In genomic region chr17:90583196-90583595, GRCm38 (mm10) we compare ENCODE assay signal across 20 mouse cellular contexts.
A peak's percentile ranks its signal among the peaks of the same experiment; 100 is the strongest.
DNase-seq lines count a peak whose midpoint lies in the region; ATAC-seq and TF ChIP-seq lines count a peak whose summit lies in the region.
"Had no signal": no experiment of that assay in that cellular context is flagged by ENCODE, and none has a peak within 500 bp of the region (broad histone marks: within the 10 kb centered on the region; RNA-seq: fewer than 3 reads in every experiment).

No protein-coding gene starts in this region.

- H3K27me3 ChIP-seq in forebrain, embryonic 15.5 days, result no peaks in the 10 kb centered on the region
- H3K27me3 ChIP-seq in forebrain, embryonic 12.5 days, result 0 out of 2 replicates have a peak, but pooled peaks cover 3% of the 10 kb centered on the region
- no peaks in the 10 kb centered on the region for H3K27me3 ChIP-seq in midbrain, embryonic 14.5 days (ENCODE audit: control insufficient read depth, insufficient read depth, low read length)
- H3K27me3 ChIP-seq in midbrain, postnatal 0 days (ENCODE audit: insufficient read depth, low read length), result no peaks in the 10 kb centered on the region
- no peaks in the 10 kb centered on the region for H3K27me3 ChIP-seq in forebrain, postnatal 0 days (ENCODE audit: insufficient read depth, low read length)
- H3K27me3 ChIP-seq: limb, embryonic 12.5 days; liver, embryonic 15.5 days; megakaryocyte, embryonic 14.5 days had no signal

- DNase-seq in midbrain, embryonic 14.5 days, result no peak
- no peak for DNase-seq in midbrain, postnatal 0 days (ENCODE audit: low spot score)
- peak; percentile 15 to 35 for DNase-seq in cerebellum, postnatal 10 days
- DNase-seq in forebrain, postnatal 0 days, result peak; percentile 38
- DNase-seq in adrenal gland, postnatal 36 days, result no peak
- DNase-seq: adrenal gland, adult 2 months; embryo, embryonic 11 days; heart, adult 11 months; kidney, adult 8-10 months; kidney, postnatal 36 days; layer of hippocampus, postnatal 36 days; lung, postnatal 10 days; thymus, adult 2 months had no signal

- ATAC-seq in forebrain, embryonic 15.5 days (replicated peaks), result no peak
- no peak for ATAC-seq in forebrain, embryonic 12.5 days (ENCODE audit: low FRiP score)
- no peak for ATAC-seq in midbrain, embryonic 14.5 days (ENCODE audit: low FRiP score, low TSS enrichment)
- no peak for ATAC-seq in midbrain, postnatal 0 days (ENCODE audit: low FRiP score)
- ATAC-seq in forebrain, postnatal 0 days, result no peak

- no peak overlapping the region for H3K9ac ChIP-seq in forebrain, embryonic 15.5 days (replicated peaks)
- no peak overlapping the region for H3K9ac ChIP-seq in forebrain, embryonic 12.5 days
- no peak overlapping the region for H3K9ac ChIP-seq in midbrain, embryonic 14.5 days (replicated peaks; ENCODE audit: low read length)
- H3K9ac ChIP-seq in midbrain, postnatal 0 days (replicated peaks; ENCODE audit: low read length, poor library complexity, severe bottlenecking), result no peak overlapping the region
- H3K9ac ChIP-seq in forebrain, postnatal 0 days, result no peak overlapping the region
- H3K9ac ChIP-seq: limb, embryonic 12.5 days; liver, embryonic 15.5 days had no signal

- H3K4me3 ChIP-seq in forebrain, embryonic 15.5 days, result no peak overlapping the region
- H3K4me3 ChIP-seq in forebrain, embryonic 12.5 days (replicated peaks), result no peak overlapping the region
- no peak overlapping the region for H3K4me3 ChIP-seq in midbrain, embryonic 14.5 days (replicated peaks; ENCODE audit: low read depth, low read length)
- no peak overlapping the region for H3K4me3 ChIP-seq in midbrain, postnatal 0 days (ENCODE audit: low read depth, low read length)
- no peak overlapping the region for H3K4me3 ChIP-seq in forebrain, postnatal 0 days (ENCODE audit: low read depth, low read length)
- H3K4me3 ChIP-seq: erythroblast, embryonic 14.5 days; limb, embryonic 12.5 days; liver, embryonic 15.5 days; megakaryocyte, embryonic 14.5 days had no signal

- no peaks in the 10 kb centered on the region for H3K36me3 ChIP-seq in forebrain, embryonic 15.5 days
- no peaks in the 10 kb centered on the region for H3K36me3 ChIP-seq in forebrain, embryonic 12.5 days (replicated peaks)
- no peaks in the 10 kb centered on the region for H3K36me3 ChIP-seq in midbrain, embryonic 14.5 days (ENCODE audit: control insufficient read depth, insufficient read depth, low read length)
- no peaks in the 10 kb centered on the region; the same call in 1 of the 2 replicates for H3K36me3 ChIP-seq in midbrain, postnatal 0 days (ENCODE audit: insufficient read depth, low read length)
- peaks cover 4% of the 10 kb centered on the region; the same call in 1 of the 2 replicates for H3K36me3 ChIP-seq in forebrain, postnatal 0 days (ENCODE audit: insufficient read depth)
- H3K36me3 ChIP-seq: G1E; limb, embryonic 12.5 days; liver, embryonic 15.5 days had no signal

- peaks cover 14% of the 10 kb centered on the region for H3K4me1 ChIP-seq in forebrain, embryonic 15.5 days
- H3K4me1 ChIP-seq in forebrain, embryonic 12.5 days, result peaks cover 16% of the 10 kb centered on the region
- H3K4me1 ChIP-seq in midbrain, embryonic 14.5 days (ENCODE audit: control insufficient read depth, insufficient read depth, low read length), result peaks cover 8% of the 10 kb centered on the region; the same call in 1 of the 2 replicates
- no peaks in the 10 kb centered on the region for H3K4me1 ChIP-seq in midbrain, postnatal 0 days (ENCODE audit: insufficient read depth, low read length)
- peaks cover 8% of the 10 kb centered on the region; the same call in 1 of the 2 replicates for H3K4me1 ChIP-seq in forebrain, postnatal 0 days (ENCODE audit: insufficient read depth)
- H3K4me1 ChIP-seq: liver, embryonic 15.5 days; megakaryocyte, embryonic 14.5 days had no signal

- H3K9me3 ChIP-seq in forebrain, embryonic 15.5 days, result no peaks in the 10 kb centered on the region
- H3K9me3 ChIP-seq in forebrain, embryonic 12.5 days, result no peaks in the 10 kb centered on the region
- no peaks in the 10 kb centered on the region for H3K9me3 ChIP-seq in midbrain, embryonic 14.5 days (ENCODE audit: control insufficient read depth, low read length)
- H3K9me3 ChIP-seq in midbrain, postnatal 0 days (ENCODE audit: low read length), result no peaks in the 10 kb centered on the region
- H3K9me3 ChIP-seq in forebrain, postnatal 0 days (ENCODE audit: low read length), result no peaks in the 10 kb centered on the region
- H3K9me3 ChIP-seq: G1E; limb, embryonic 12.5 days; liver, embryonic 15.5 days; megakaryocyte, embryonic 14.5 days had no signal

- WGBS in forebrain, embryonic 15.5 days, result 29% methylated on average over 3 of the region's 3 CpGs
- 54% methylated on average over 3 of the region's 3 CpGs for WGBS in forebrain, embryonic 12.5 days
- WGBS in midbrain, embryonic 14.5 days, result 46% methylated on average over 3 of the region's 3 CpGs
- 42% methylated on average over 3 of the region's 3 CpGs for WGBS in midbrain, postnatal 0 days
- WGBS in forebrain, postnatal 0 days, result 19% methylated on average over 3 of the region's 3 CpGs

- 0 out of 2 replicates have a peak overlapping the region, but pooled peaks have one; percentile 4 for H3K27ac ChIP-seq in forebrain, embryonic 15.5 days (replicated peaks)
- H3K27ac ChIP-seq in forebrain, embryonic 12.5 days, result no peak overlapping the region
- H3K27ac ChIP-seq in midbrain, embryonic 14.5 days (replicated peaks; ENCODE audit: low read depth, low read length), result 0 out of 2 replicates have a peak overlapping the region, but pooled peaks have one; percentile 26
- no peak overlapping the region for H3K27ac ChIP-seq in midbrain, postnatal 0 days (ENCODE audit: low read depth, low read length)
- H3K27ac ChIP-seq in forebrain, postnatal 0 days (ENCODE audit: low read depth, low read length), result no peak overlapping the region
- H3K27ac ChIP-seq: limb, embryonic 12.5 days; liver, embryonic 15.5 days had no signal

- TF ChIP-seq CTCF in midbrain, postnatal 0 days (IDR thresholded peaks at IDR 0.05), result no peak
- no peak for TF ChIP-seq CTCF in forebrain, postnatal 0 days (IDR thresholded peaks at IDR 0.05; ENCODE audit: low read depth)

- no peak overlapping the region for H3K4me2 ChIP-seq in forebrain, embryonic 15.5 days (replicated peaks)
- H3K4me2 ChIP-seq in forebrain, embryonic 12.5 days, result no peak overlapping the region
- H3K4me2 ChIP-seq in midbrain, embryonic 14.5 days (ENCODE audit: low read length), result no peak overlapping the region
- H3K4me2 ChIP-seq in midbrain, postnatal 0 days (ENCODE audit: low read depth, low read length, poor library complexity, severe bottlenecking), result no peak overlapping the region
- H3K4me2 ChIP-seq in forebrain, postnatal 0 days (ENCODE audit: low read depth), result no peak overlapping the region
- H3K4me2 ChIP-seq: limb, embryonic 12.5 days; liver, embryonic 15.5 days had no signal

Comparison
In these comparisons a context has a peak if more than half of its experiments do, and no peak if none do; other contexts are left out.
1. H3K27ac ChIP-seq: peak in forebrain, embryonic 15.5 days (single experiment) and midbrain, embryonic 14.5 days (single experiment); none in forebrain, embryonic 12.5 days (single experiment), midbrain, postnatal 0 days (single experiment) and forebrain, postnatal 0 days (single experiment).
2. DNase-seq: peak in cerebellum, postnatal 10 days (2 of 2) and forebrain, postnatal 0 days (single experiment); none in midbrain, embryonic 14.5 days (single experiment), midbrain, postnatal 0 days (single experiment) and adrenal gland, postnatal 36 days (0 of 2).